In the genomic region with DNA sequence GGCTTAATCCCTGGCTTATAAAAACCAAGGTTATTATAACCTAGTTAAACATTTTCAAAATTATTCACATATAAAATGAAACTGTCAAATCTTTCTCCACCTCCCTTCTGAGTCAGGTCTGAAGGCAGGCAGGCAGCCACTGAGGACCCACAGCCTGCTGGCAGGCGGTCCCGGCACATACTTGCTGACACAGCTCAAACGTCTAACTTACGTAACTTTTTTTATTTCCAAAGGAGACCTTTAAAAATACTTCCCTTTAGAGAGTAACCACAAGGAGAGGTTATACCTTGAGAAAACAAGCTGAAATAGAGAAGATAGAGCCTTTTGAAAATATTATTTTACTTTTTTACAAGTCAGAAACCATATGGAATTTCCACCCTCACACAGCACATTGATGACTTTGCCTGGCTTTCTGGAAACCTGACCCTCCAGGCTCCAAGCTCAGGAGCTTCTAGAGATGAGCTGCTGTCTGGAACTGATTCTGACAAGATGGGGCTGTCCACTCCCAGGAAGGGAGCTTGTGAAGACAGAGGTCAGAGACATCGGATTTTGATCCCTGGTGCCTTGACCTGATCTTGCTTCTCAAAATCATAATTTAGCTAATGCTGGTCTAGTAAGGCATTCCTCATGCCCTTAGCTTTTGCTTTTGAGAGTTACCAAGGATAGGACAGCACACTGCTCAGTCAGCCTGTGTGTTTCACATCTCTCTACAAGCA, we compare ENCODE assay signal across 10 mouse cellular contexts. TPM values are rescaled to one million over a fixed set of nuclear protein-coding genes. Genes with fewer than 3 reads are reported as not detected.
DNase-seq lines count a peak whose midpoint lies in the region; ATAC-seq and TF ChIP-seq lines count a peak whose summit lies in the region.
"Had no signal": no experiment of that assay in that cellular context is flagged by ENCODE, and none has a peak within 500 bp of the region (broad histone marks: within the 10 kb centered on the region; RNA-seq: fewer than 3 reads in every experiment).

No protein-coding gene starts in this region.

- H3K36me3 ChIP-seq in lung, postnatal 0 days (ENCODE audit: insufficient read depth, low read length) = no peaks in the 10 kb centered on the region
- no peaks in the 10 kb centered on the region for H3K36me3 ChIP-seq in forebrain, embryonic 10.5 days (replicated peaks)
- H3K36me3 ChIP-seq: neural tube, embryonic 13.5 days had no signal

- DNase-seq in lung, postnatal 0 days (ENCODE audit: low spot score) = peak; percentile 49
- DNase-seq in lung, adult 2 months = no peak
- peak; percentile 48 to 60 for DNase-seq in adrenal gland, postnatal 36 days
- peak; percentile 81 for DNase-seq in kidney, adult 9 months
- no peak for DNase-seq in heart, postnatal 4 days
- DNase-seq in forebrain, embryonic 10.5 days (ENCODE audit: extremely low spot score, low spot score) = no peak
- DNase-seq: cerebellum, adult 11-12 months; liver, postnatal 0 days had no signal

- no peak for TF ChIP-seq CTCF in lung, postnatal 0 days (IDR thresholded peaks at IDR 0.05)
- no peak for TF ChIP-seq CTCF in lung, adult 2 months (IDR thresholded peaks at IDR 0.05; ENCODE audit: insufficient read depth, low read length)

- TF ChIP-seq POLR2A in lung, adult 2 months (IDR thresholded peaks at IDR 0.05; ENCODE audit: borderline replicate concordance, extremely low read depth, low read depth, low read length) = no peak

- no peaks in the 10 kb centered on the region for H3K4me1 ChIP-seq in lung, postnatal 0 days (ENCODE audit: insufficient read depth, low read depth, low read length)
- H3K4me1 ChIP-seq in lung, adult 2 months (ENCODE audit: control insufficient read depth, insufficient read depth, low read length) = no peaks in the 10 kb centered on the region
- peaks cover 17% of the 10 kb centered on the region; the same call in 1 of the 2 replicates for H3K4me1 ChIP-seq in forebrain, embryonic 10.5 days
- H3K4me1 ChIP-seq: neural tube, embryonic 13.5 days had no signal

- TF ChIP-seq EP300 in lung, postnatal 0 days (IDR thresholded peaks at IDR 0.05) = no peak

- no peak overlapping the region for H3K4me2 ChIP-seq in lung, postnatal 0 days (replicated peaks; ENCODE audit: low read depth, low read length)
- H3K4me2 ChIP-seq: neural tube, embryonic 13.5 days had no signal

- no peaks in the 10 kb centered on the region for H3K9me3 ChIP-seq in lung, postnatal 0 days (ENCODE audit: low read length)
- H3K9me3 ChIP-seq in forebrain, embryonic 10.5 days = no peaks in the 10 kb centered on the region
- H3K9me3 ChIP-seq: neural tube, embryonic 13.5 days had no signal

- 28% methylated on average over 5 of the region's 5 CpGs for WGBS in lung, postnatal 0 days
- 46% methylated on average over 5 of the region's 5 CpGs for WGBS in lung, adult 2 months
- 81% methylated on average over 5 of the region's 5 CpGs for WGBS in forebrain, embryonic 10.5 days

- ATAC-seq in lung, postnatal 0 days = peak; percentile 41; the same call in 1 of the 2 replicates
- peak; percentile 54; the same call in 1 of the 2 replicates for ATAC-seq in monocyte, adult 5-6 weeks (replicated peaks; ENCODE audit: insufficient number of reproducible peaks, low FRiP score, low TSS enrichment, poor library complexity, severe bottlenecking)
- ATAC-seq: liver, postnatal 0 days had no signal

- no peaks in the 10 kb centered on the region for H3K27me3 ChIP-seq in lung, postnatal 0 days (replicated peaks; ENCODE audit: insufficient read depth, low read length)
- H3K27me3 ChIP-seq in forebrain, embryonic 10.5 days (ENCODE audit: poor library complexity, severe bottlenecking) = peaks cover 9% of the 10 kb centered on the region; the same call in 1 of the 2 replicates
- H3K27me3 ChIP-seq: neural tube, embryonic 13.5 days had no signal

- H3K27ac ChIP-seq in lung, postnatal 0 days (ENCODE audit: low read length) = no peak overlapping the region
- no peak overlapping the region for H3K27ac ChIP-seq in forebrain, embryonic 10.5 days
- H3K27ac ChIP-seq: neural tube, embryonic 13.5 days had no signal

- H3K9ac ChIP-seq in lung, postnatal 0 days (replicated peaks; ENCODE audit: low read depth) = no peak overlapping the region
- H3K9ac ChIP-seq: liver, postnatal 0 days; neural tube, embryonic 13.5 days had no signal

- H3K4me3 ChIP-seq in lung, postnatal 0 days (ENCODE audit: low read depth, low read length) = no peak overlapping the region
- H3K4me3 ChIP-seq in lung, adult 2 months (replicated peaks; ENCODE audit: extremely low read depth, low read depth, low read length) = no peak overlapping the region
- H3K4me3 ChIP-seq in forebrain, embryonic 10.5 days = no peak overlapping the region
- H3K4me3 ChIP-seq: neural tube, embryonic 13.5 days had no signal

RNA-seq across cellular contexts. Expression of a gene that starts 59.9 kb away (rescaled TPM):
- 4.8 and 5.0 TPM in 2 replicates for polyA plus RNA-seq in lung, postnatal 0 days (2015; fragmentation: Nextera tagmentation; extraction: Ambion mirVana)
- polyA plus RNA-seq in lung, adult 2 months (2012; rRNA removed) = 0.40 TPM in 2 replicates
- total RNA-seq in adrenal gland, postnatal 36 days (2021) = 1 to 10 TPM in 1 of 2 experiments, under 1 TPM in 1; 0.89 to 1.4 TPM
- 0.85 to 1.2 TPM in 2 of 3 replicates, not detected in the other for total RNA-seq in monocyte, adult 5-6 weeks (2017)
- 10 to 100 TPM; 14.9 to 19.2 TPM for total RNA-seq in heart, postnatal 4 days (2021)
- 43.8 and 45.2 TPM in 2 replicates for polyA plus RNA-seq in forebrain, embryonic 10.5 days (2016; fragmentation: Nextera tagmentation; extraction: Ambion mirVana)

Comparison
In these comparisons a context has a peak if more than half of its experiments do, and no peak if none do; other contexts are left out.
1. DNase-seq: peak in lung, postnatal 0 days (single experiment), adrenal gland, postnatal 36 days (2 of 2) and kidney, adult 9 months (single experiment); none in lung, adult 2 months (single experiment), heart, postnatal 4 days (single experiment) and forebrain, embryonic 10.5 days (single experiment).